Mouse (Mus musculus): ENCODE measurements around the gene Tsc22d3. TPM values are rescaled to one million over a fixed set of nuclear protein-coding genes. Genes with fewer than 3 reads are reported as not detected.
A peak's percentile ranks its signal among the peaks of the same experiment; 100 is the strongest.
"Not testable (repeated sequence)": the region's sequence is repeated elsewhere in the genome, so short reads cannot be mapped to it uniquely, and the experiment has no call there.

Tsc22d3 gene
- polyA plus RNA-seq, 1 experiment, result 0.07 TPM

- Histone ChIP-seq H3K4me3 (replicated peaks) (no peak overlapping the region), H3K9me3 (ENCODE audit: control insufficient read depth, low read length) (no peaks in the 10 kb centered on the region), H3K36me3 (ENCODE audit: control insufficient read depth) (no peaks in the 10 kb centered on the region), H3K27me3 (ENCODE audit: control insufficient read depth) (no peaks in the 10 kb centered on the region; the same call in 1 of the 2 replicates), H3K4me1 (ENCODE audit: control insufficient read depth) (peaks cover 7% of the 10 kb centered on the region)
- TF ChIP-seq GATA1 (IDR thresholded peaks at IDR 0.05; ENCODE audit: low read length), result no peak
- TF ChIP-seq TAL1 (IDR thresholded peaks at IDR 0.05; ENCODE audit: low read length), result no peak
Measured at GRCm38 (mm10) chrX:140547660-140548419, 52.6 kb downstream of the Tsc22d3 start.

GRCm38 (mm10) chrX:140544737-140545136 lies 55.7 kb downstream of the Tsc22d3 start:
- H3K9me3 ChIP-seq (ENCODE audit: control insufficient read depth, low read length), result no peaks in the 10 kb centered on the region
- no peak overlapping the region for H3K4me3 ChIP-seq (replicated peaks)
- H3K27me3 ChIP-seq (ENCODE audit: control insufficient read depth), result no peaks in the 10 kb centered on the region; the same call in 1 of the 2 replicates
- TF ChIP-seq GATA1 (IDR thresholded peaks at IDR 0.05; ENCODE audit: low read length) (no peak), TAL1 (IDR thresholded peaks at IDR 0.05; ENCODE audit: low read length) (no peak)
- H3K4me1 ChIP-seq (ENCODE audit: control insufficient read depth), result peaks cover 20% of the 10 kb centered on the region
- H3K36me3 ChIP-seq (ENCODE audit: control insufficient read depth), result peaks cover 2% of the 10 kb centered on the region; the same call in 1 of the 2 replicates

GRCm38 (mm10) chrX:140542938-140543673 lies 57.4 kb downstream of the Tsc22d3 start:
- H3K27me3 ChIP-seq (ENCODE audit: control insufficient read depth), result no peaks in the 10 kb centered on the region; the same call in 1 of the 2 replicates
- TF ChIP-seq TAL1 (IDR thresholded peaks at IDR 0.05; ENCODE audit: low read length) (no peak), GATA1 (IDR thresholded peaks at IDR 0.05; ENCODE audit: low read length) (no peak)
- H3K4me3 ChIP-seq (replicated peaks), result peak overlapping the region; percentile 63
- no peaks in the 10 kb centered on the region for H3K9me3 ChIP-seq (ENCODE audit: control insufficient read depth, low read length)
- peaks cover 2% of the 10 kb centered on the region; the same call in 1 of the 2 replicates for H3K36me3 ChIP-seq (ENCODE audit: control insufficient read depth)
- H3K4me1 ChIP-seq (ENCODE audit: control insufficient read depth), result peaks cover 20% of the 10 kb centered on the region

- H3K27me3 ChIP-seq (ENCODE audit: control insufficient read depth), result no peaks in the 10 kb centered on the region; the same call in 1 of the 2 replicates
- peak overlapping the region; percentile 63 for H3K4me3 ChIP-seq (replicated peaks)
- H3K9me3 ChIP-seq (ENCODE audit: control insufficient read depth, low read length), result no peaks in the 10 kb centered on the region
- peaks cover 22% of the 10 kb centered on the region for H3K4me1 ChIP-seq (ENCODE audit: control insufficient read depth)
- peaks cover 2% of the 10 kb centered on the region; the same call in 1 of the 2 replicates for H3K36me3 ChIP-seq (ENCODE audit: control insufficient read depth)
- TF ChIP-seq TAL1 (IDR thresholded peaks at IDR 0.05; ENCODE audit: low read length) (no peak), GATA1 (IDR thresholded peaks at IDR 0.05; ENCODE audit: low read length) (no peak)
Measured at GRCm38 (mm10) chrX:140542474-140542845, 58.0 kb downstream of the Tsc22d3 start.

- Histone ChIP-seq H3K36me3 (ENCODE audit: control insufficient read depth) (peaks cover 2% of the 10 kb centered on the region; the same call in 1 of the 2 replicates), H3K4me3 (replicated peaks) (peak overlapping the region; percentile 63), H3K9me3 (ENCODE audit: control insufficient read depth, low read length) (no peaks in the 10 kb centered on the region), H3K4me1 (ENCODE audit: control insufficient read depth) (peaks cover 22% of the 10 kb centered on the region), H3K27me3 (ENCODE audit: control insufficient read depth) (no peaks in the 10 kb centered on the region; the same call in 1 of the 2 replicates)
- no peak for TF ChIP-seq GATA1 (IDR thresholded peaks at IDR 0.05; ENCODE audit: low read length)
- no peak for TF ChIP-seq TAL1 (IDR thresholded peaks at IDR 0.05; ENCODE audit: low read length)
Measured at GRCm38 (mm10) chrX:140541711-140542473, 58.6 kb downstream of the Tsc22d3 start.

GRCm38 (mm10) chrX:140540500-140541114 lies 59.9 kb downstream of the Tsc22d3 start:
- H3K9me3 ChIP-seq (ENCODE audit: control insufficient read depth, low read length), result no peaks in the 10 kb centered on the region
- no peak for TF ChIP-seq TAL1 (IDR thresholded peaks at IDR 0.05; ENCODE audit: low read length)
- no peak for TF ChIP-seq GATA1 (IDR thresholded peaks at IDR 0.05; ENCODE audit: low read length)
- H3K36me3 ChIP-seq (ENCODE audit: control insufficient read depth), result peaks cover 2% of the 10 kb centered on the region; the same call in 1 of the 2 replicates
- no peaks in the 10 kb centered on the region; the same call in 1 of the 2 replicates for H3K27me3 ChIP-seq (ENCODE audit: control insufficient read depth)
- H3K4me1 ChIP-seq (ENCODE audit: control insufficient read depth), result peaks cover 22% of the 10 kb centered on the region
- H3K4me3 ChIP-seq (replicated peaks), result no peak overlapping the region

GRCm38 (mm10) chrX:140539831-140540230 lies 60.6 kb downstream of the Tsc22d3 start:
- H3K4me1 ChIP-seq (ENCODE audit: control insufficient read depth), result peaks cover 22% of the 10 kb centered on the region
- not testable (repeated sequence) for H3K27me3 ChIP-seq (ENCODE audit: control insufficient read depth); H3K4me3 ChIP-seq (replicated peaks); H3K36me3 ChIP-seq (ENCODE audit: control insufficient read depth); H3K9me3 ChIP-seq (ENCODE audit: control insufficient read depth, low read length)

GRCm38 (mm10) chrX:140539111-140539680 lies 61.3 kb downstream of the Tsc22d3 start:
- Histone ChIP-seq H3K4me3 (replicated peaks) (no peak overlapping the region), H3K9me3 (ENCODE audit: control insufficient read depth, low read length) (no peaks in the 10 kb centered on the region), H3K27me3 (ENCODE audit: control insufficient read depth) (no peaks in the 10 kb centered on the region; the same call in 1 of the 2 replicates), H3K36me3 (ENCODE audit: control insufficient read depth) (peaks cover 2% of the 10 kb centered on the region; the same call in 1 of the 2 replicates), H3K4me1 (ENCODE audit: control insufficient read depth) (peaks cover 22% of the 10 kb centered on the region)
- TF ChIP-seq TAL1 (IDR thresholded peaks at IDR 0.05; ENCODE audit: low read length) (no peak), GATA1 (IDR thresholded peaks at IDR 0.05; ENCODE audit: low read length) (no peak)
